Mouse (Mus musculus) mouse trophoblast stem cell (cell line): ENCODE data around the gene Hoxa13.

Experiments used
- in situ Hi-C, 2 experiments: fragments of 300-500 bp; cut with MseI, MboI; formaldehyde crosslinking; loops; 2 replicates in 1 of 2; 3 replicates in 1 of 2; pipeline ENCODE4 v1.15.1; 2025

Hoxa13 gene

GRCm38 (mm10) chr6:52213119-52213986 is 47.3 kb downstream of the Hoxa13 start, which contains the start of the genes Hoxa3 and Gm28308:
TSS of gene Hoxa3 (minus strand) at chr6:52213336.
TSS of gene Gm28308 (minus strand) at chr6:52213339.
- in situ Hi-C loops = loop anchor here in 1 of 2 experiments (25.0 kb wide), 1 partner anchor 601 kb away; no protein-coding TSS in a partner anchor

- in situ Hi-C loops = loop anchor here in 1 of 2 experiments (25.0 kb wide), 1 partner anchor 600 kb away; no protein-coding TSS in a partner anchor
Measured at GRCm38 (mm10) chr6:52212556-52213118, 48.0 kb downstream of the Hoxa13 start.

GRCm38 (mm10) chr6:52211961-52212360 is 48.7 kb downstream of the Hoxa13 start:
- in situ Hi-C loops = loop anchor here in 1 of 2 experiments (25.0 kb wide), 1 partner anchor 600 kb away; no protein-coding TSS in a partner anchor

- in situ Hi-C loops = loop anchor here in 1 of 2 experiments (25.0 kb wide), 1 partner anchor 599 kb away; no protein-coding TSS in a partner anchor
Measured at GRCm38 (mm10) chr6:52211170-52211935, 49.3 kb downstream of the Hoxa13 start.

- in situ Hi-C loops = loop anchor here (10.0 to 25.0 kb wide), 3 partner anchors 205 to 597 kb away; no protein-coding TSS in a partner anchor
Measured at GRCm38 (mm10) chr6:52209685-52210046, 51.0 kb downstream of the Hoxa13 start.

- in situ Hi-C loops = loop anchor here (10.0 to 25.0 kb wide), 3 partner anchors 204 to 597 kb away; no protein-coding TSS in a partner anchor
Measured at GRCm38 (mm10) chr6:52208868-52209684, 51.6 kb downstream of the Hoxa13 start.

GRCm38 (mm10) chr6:52208072-52208867 is 52.4 kb downstream of the Hoxa13 start, which contains the start of gene Hoxa6:
TSS of gene Hoxa6 (minus strand) at chr6:52208722.
- in situ Hi-C loops = loop anchor here (10.0 to 25.0 kb wide), 3 partner anchors 203 to 596 kb away; no protein-coding TSS in a partner anchor
